Mouse (Mus musculus) G1E (cell line): ENCODE data around the gene Thbd. TPM values are rescaled to one million over a fixed set of nuclear protein-coding genes. Genes with fewer than 3 reads are reported as not detected.

Source experiments
- ATAC-seq: 2 replicates; pipeline ENCODE4 v1.8.0; 2016; ENCODE audit warnings: mild to moderate bottlenecking; ENCODE audit not compliant: insufficient number of reproducible peaks, poor library complexity, low FRiP score, severe bottlenecking; ENCODE audit errors: extremely low read depth
- DNase-seq: peaks from one replicate; pipeline ENCODE4 v3.0.0; 2012; ENCODE audit warnings: low spot score
- H3K27me3 ChIP-seq: 2 replicates; pipeline ENCODE4 v1.6.1; 2012; ENCODE audit warnings: mild to moderate bottlenecking, low read length, inconsistent platforms; ENCODE audit not compliant: insufficient read depth
- H3K36me3 ChIP-seq: replicated peaks from 2 replicates; pipeline ENCODE3; 2012; ENCODE audit warnings: mild to moderate bottlenecking, inconsistent platforms
- H3K4me1 ChIP-seq: 2 replicates; pipeline ENCODE4 v1.6.1; 2012; ENCODE audit warnings: low read depth, low read length, inconsistent platforms, mixed read lengths; ENCODE audit not compliant: insufficient read depth
- H3K4me3 ChIP-seq: 2 replicates; pipeline ENCODE4 v1.5.1; 2012; ENCODE audit warnings: low read depth, mild to moderate bottlenecking, inconsistent platforms, low read length, moderate library complexity, mixed read lengths
- H3K9me3 ChIP-seq: replicated peaks from 2 replicates; pipeline ENCODE4 v1.6.1; 2012; ENCODE audit warnings: inconsistent platforms
- CTCF ChIP-seq: IDR thresholded peaks from 2 replicates; pipeline ENCODE4 v1.5.1; 2012; ENCODE audit warnings: low read depth, low read length, inconsistent platforms, mixed read lengths
- GATA1 ChIP-seq: IDR thresholded peaks from 2 replicates; pipeline ENCODE4 v1.6.1; 2012; ENCODE audit warnings: borderline replicate concordance, low read length, inconsistent platforms, mixed read lengths
- GATA2 ChIP-seq: IDR thresholded peaks from 2 replicates; pipeline ENCODE4 v1.6.1; 2012; ENCODE audit warnings: low read depth, low read length, inconsistent platforms, borderline replicate concordance
- POLR2AphosphoS5 ChIP-seq: IDR thresholded peaks from 2 replicates; pipeline ENCODE4 v1.6.1; 2012; ENCODE audit warnings: low read depth, low read length, inconsistent platforms; ENCODE audit not compliant: insufficient replicate concordance
- TAL1 ChIP-seq: conservative IDR thresholded peaks from 2 replicates; pipeline ENCODE4 v1.6.1; 2012; ENCODE audit warnings: low read depth, low read length, inconsistent platforms, mixed read lengths
- polyA plus RNA-seq: library from polyadenylated mRNA; stranded (reverse); fragments of >175 nt; gene quantifications from 2 replicates; pipeline ENCODE4 v1.2.3, GENCODE M21; 2012
- total RNA-seq, 2 experiments: library from RNA; stranded (forward) in 1 of 2; stranded (reverse) in 1 of 2; fragments of 200-1000 nt in 1 of 2; fragments of >200 nt in 1 of 2; fragmentation: Nextera tagmentation in 1 of 2; gene quantifications; 2 replicates each; pipeline ENCODE4 v1.2.3; 2014 to 2017

Thbd gene
- total and polyA plus RNA-seq, 3 experiments, result not detected

GRCm38 (mm10) chr2:148442172-148442571 is 34.2 kb upstream of the Thbd start:
- H3K9me3 ChIP-seq, result peaks cover 54% of the 10 kb centered on the region
- ATAC-seq (no peak), DNase-seq (no peak)
- TF ChIP-seq POLR2AphosphoS5 (no peak), TAL1 (no peak), GATA1 (no peak), GATA2 (no peak), CTCF (no peak)
- H3K27me3 ChIP-seq, result no peaks in the 10 kb centered on the region; the same call in 1 of the 2 replicates
- H3K36me3 ChIP-seq, result no peaks in the 10 kb centered on the region
- no peak overlapping the region for H3K4me3 ChIP-seq
- H3K4me1 ChIP-seq, result no peaks in the 10 kb centered on the region

- H3K4me1 ChIP-seq, result no peaks in the 10 kb centered on the region
Measured at GRCm38 (mm10) chr2:148441421-148441820, 33.4 kb upstream of the Thbd start.

DNA sequence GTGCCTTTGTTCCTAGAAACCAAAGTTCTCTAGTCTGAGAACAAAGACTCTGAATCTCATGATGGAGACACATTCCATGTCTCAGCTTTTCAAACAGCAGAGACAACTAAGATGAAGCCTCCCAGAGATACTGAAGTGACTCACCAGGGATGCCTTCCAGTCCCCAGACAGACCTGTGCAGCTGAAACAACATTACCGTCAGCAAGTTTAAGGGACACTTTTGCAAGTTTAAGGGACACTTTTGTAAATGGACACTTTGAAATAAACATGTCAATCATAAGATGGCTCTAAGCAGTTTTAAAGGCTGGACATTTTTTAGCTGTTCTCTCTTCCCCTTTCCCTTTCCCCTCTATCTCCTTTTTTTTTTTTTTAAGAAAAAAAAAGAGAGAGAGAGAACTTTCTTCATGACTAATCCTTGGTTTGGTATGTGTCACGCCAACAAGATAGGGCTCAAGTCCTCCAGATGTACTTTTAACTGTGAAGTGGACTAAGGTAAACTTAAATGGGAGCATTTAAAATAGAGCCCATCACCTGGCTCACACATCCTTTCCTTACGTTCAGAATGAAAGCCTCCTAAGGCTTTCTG is 31.8 kb upstream of the Thbd start:
- Histone ChIP-seq H3K9me3 (peaks cover 53% of the 10 kb centered on the region), H3K4me3 (no peak overlapping the region), H3K4me1 (no peaks in the 10 kb centered on the region), H3K27me3 (no peaks in the 10 kb centered on the region; the same call in 1 of the 2 replicates), H3K36me3 (no peaks in the 10 kb centered on the region)
- DNase-seq (no peak), ATAC-seq (no peak)
- TF ChIP-seq TAL1 (no peak), GATA1 (no peak), CTCF (no peak), GATA2 (no peak), POLR2AphosphoS5 (no peak)

More at GRCm38 (mm10) chr2:148441421-148441820, 33.4 kb upstream of the Thbd start:
- TF ChIP-seq CTCF, result no peak
- TF ChIP-seq POLR2AphosphoS5, result no peak
- no peak for TF ChIP-seq GATA1
- no peak for TF ChIP-seq GATA2
- TF ChIP-seq TAL1, result no peak
- Histone ChIP-seq H3K9me3 (peaks cover 53% of the 10 kb centered on the region), H3K4me3 (no peak overlapping the region), H3K36me3 (no peaks in the 10 kb centered on the region), H3K27me3 (no peaks in the 10 kb centered on the region; the same call in 1 of the 2 replicates)
- ATAC-seq (no peak), DNase-seq (no peak)

- TF ChIP-seq CTCF (no peak), TAL1 (no peak), POLR2AphosphoS5 (no peak), GATA2 (no peak), GATA1 (no peak)
- Histone ChIP-seq H3K36me3 (no peaks in the 10 kb centered on the region), H3K4me1 (no peaks in the 10 kb centered on the region), H3K9me3 (peaks cover 33% of the 10 kb centered on the region), H3K27me3 (no peaks in the 10 kb centered on the region), H3K4me3 (no peak overlapping the region)
- no peak for DNase-seq
- ATAC-seq, result no peak
Measured at GRCm38 (mm10) chr2:148436285-148436684, 28.3 kb upstream of the Thbd start.

GRCm38 (mm10) chr2:148432346-148432745 is 24.4 kb upstream of the Thbd start:
- TF ChIP-seq CTCF (no peak), GATA1 (no peak), GATA2 (no peak), POLR2AphosphoS5 (no peak), TAL1 (no peak)
- DNase-seq, result no peak
- peaks cover 18% of the 10 kb centered on the region for H3K9me3 ChIP-seq
- ATAC-seq, result no peak
- H3K36me3 ChIP-seq, result no peaks in the 10 kb centered on the region
- H3K4me3 ChIP-seq, result no peak overlapping the region
- no peaks in the 10 kb centered on the region for H3K27me3 ChIP-seq
- H3K4me1 ChIP-seq, result no peaks in the 10 kb centered on the region

DNA sequence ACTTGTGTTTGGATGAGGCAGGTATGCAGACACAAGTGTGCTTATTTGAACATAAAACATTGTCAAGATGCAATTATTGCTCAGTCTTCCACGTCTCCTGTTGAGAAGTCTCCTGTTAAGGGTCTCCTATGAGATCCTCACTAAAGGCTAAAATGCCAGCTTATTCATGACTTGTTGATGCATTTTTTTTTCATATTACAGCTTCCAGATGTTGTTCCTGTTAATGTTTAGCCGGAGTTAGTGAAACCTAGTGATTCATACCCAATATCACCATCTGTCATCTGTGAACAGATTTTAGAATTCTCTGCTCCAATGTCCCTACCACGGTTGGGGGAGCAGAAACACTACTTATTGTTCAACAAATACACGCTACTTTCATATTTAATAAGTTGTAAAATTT is 23.0 kb upstream of the Thbd start:
- Histone ChIP-seq H3K36me3 (no peaks in the 10 kb centered on the region), H3K9me3 (peaks cover 14% of the 10 kb centered on the region), H3K4me3 (no peak overlapping the region), H3K27me3 (no peaks in the 10 kb centered on the region), H3K4me1 (no peaks in the 10 kb centered on the region)
- TF ChIP-seq GATA1 (no peak), TAL1 (no peak), POLR2AphosphoS5 (no peak)
- ATAC-seq (no peak), DNase-seq (no peak)
